ENCODE assay signal across 13 mouse cellular contexts in genomic region chr1:184832211-184832610, GRCm38 (mm10). TPM values are rescaled to one million over a fixed set of nuclear protein-coding genes. Genes with fewer than 3 reads are reported as not detected.
DNase-seq lines count a peak whose midpoint lies in the region; ATAC-seq and TF ChIP-seq lines count a peak whose summit lies in the region.
"Had no signal": no experiment of that assay in that cellular context is flagged by ENCODE, and none has a peak within 500 bp of the region (broad histone marks: within the 10 kb centered on the region; RNA-seq: fewer than 3 reads in every experiment).

No protein-coding gene starts in this region.

- WGBS in kidney, embryonic 14.5 days, result 83% methylated on average over 10 of the region's 10 CpGs
- WGBS in liver, embryonic 14.5 days (ENCODE audit: insufficient replicate concordance), result 78% methylated on average over 10 of the region's 10 CpGs

- no peak for ATAC-seq in kidney, embryonic 14.5 days (ENCODE audit: low FRiP score, low TSS enrichment)
- ATAC-seq in G1E (ENCODE audit: extremely low read depth, insufficient number of reproducible peaks, low FRiP score, poor library complexity, severe bottlenecking), result no peak; the same call in 1 of the 2 replicates
- no peak for ATAC-seq in liver, embryonic 14.5 days (ENCODE audit: insufficient read depth)
- ATAC-seq: forebrain, embryonic 13.5 days had no signal

- peaks cover 24% of the 10 kb centered on the region; the same call in 1 of the 2 replicates for H3K36me3 ChIP-seq in kidney, embryonic 14.5 days (ENCODE audit: control insufficient read depth, insufficient read depth, low read length)
- peaks cover 87% of the 10 kb centered on the region for H3K36me3 ChIP-seq in G1E (replicated peaks)
- peaks cover 35% of the 10 kb centered on the region for H3K36me3 ChIP-seq in liver, embryonic 14.5 days (replicated peaks; ENCODE audit: control insufficient read depth, insufficient read depth, low read depth)

- no peak overlapping the region for H3K27ac ChIP-seq in kidney, embryonic 14.5 days (ENCODE audit: low read depth, low read length)
- H3K27ac ChIP-seq in liver, embryonic 14.5 days, result no peak overlapping the region
- H3K27ac ChIP-seq: forebrain, embryonic 13.5 days; hindbrain, embryonic 14.5 days had no signal

- H3K4me1 ChIP-seq in kidney, embryonic 14.5 days (ENCODE audit: control insufficient read depth, insufficient read depth, low read length), result no peaks in the 10 kb centered on the region
- no peaks in the 10 kb centered on the region for H3K4me1 ChIP-seq in G1E (ENCODE audit: insufficient read depth, low read depth, low read length)
- peaks cover 0 to 5% of the 10 kb centered on the region in 2 experiments; a peak in 2 of 4 replicates for H3K4me1 ChIP-seq in liver, embryonic 14.5 days (replicated peaks; ENCODE audit: control insufficient read depth in 2 of 2, insufficient read depth in 2 of 2, low read length in 1 of 2)
- H3K4me1 ChIP-seq: forebrain, embryonic 13.5 days had no signal

- DNase-seq in kidney, postnatal 10 days, result peak; percentile 27
- peak; percentile 51 to 56 for DNase-seq in B cell, adult 2 months
- no peak for DNase-seq in G1E (ENCODE audit: low spot score)
- no peak for DNase-seq in liver, embryonic 14.5 days (ENCODE audit: low read depth in 3 of 3, low spot score in 3 of 3)
- DNase-seq in cerebellum, postnatal 10 days, result no peak
- DNase-seq in adrenal gland, postnatal 36 days, result no peak
- DNase-seq in yolk sac, embryonic 10.5 days (ENCODE audit: low spot score), result no peak
- DNase-seq: cerebellum, postnatal 36 days had no signal

- no peak for TF ChIP-seq EP300 in liver, embryonic 14.5 days (IDR thresholded peaks at IDR 0.05; ENCODE audit: low read depth)

- H3K9ac ChIP-seq in kidney, embryonic 14.5 days (ENCODE audit: low read depth, low read length), result no peak overlapping the region
- H3K9ac ChIP-seq in liver, embryonic 14.5 days (replicated peaks), result no peak overlapping the region
- H3K9ac ChIP-seq: forebrain, embryonic 13.5 days; hindbrain, embryonic 14.5 days had no signal

- no peaks in the 10 kb centered on the region for H3K27me3 ChIP-seq in kidney, embryonic 14.5 days (ENCODE audit: control insufficient read depth, insufficient read depth, low read length)
- H3K27me3 ChIP-seq in G1E (ENCODE audit: insufficient read depth, low read length), result no peaks in the 10 kb centered on the region
- H3K27me3 ChIP-seq in liver, embryonic 14.5 days (ENCODE audit: control insufficient read depth, insufficient read depth, low read length), result no peaks in the 10 kb centered on the region
- H3K27me3 ChIP-seq: forebrain, embryonic 13.5 days had no signal

- H3K4me2 ChIP-seq in kidney, embryonic 14.5 days (replicated peaks; ENCODE audit: low read depth, low read length), result no peak overlapping the region
- no peak overlapping the region for H3K4me2 ChIP-seq in liver, embryonic 14.5 days (ENCODE audit: low read depth)
- H3K4me2 ChIP-seq: forebrain, embryonic 13.5 days; hindbrain, embryonic 14.5 days had no signal

- H3K9me3 ChIP-seq in kidney, embryonic 14.5 days (ENCODE audit: control insufficient read depth, low read length), result no peaks in the 10 kb centered on the region
- no peaks in the 10 kb centered on the region for H3K9me3 ChIP-seq in G1E (replicated peaks)
- no peaks in the 10 kb centered on the region for H3K9me3 ChIP-seq in liver, embryonic 14.5 days (ENCODE audit: control insufficient read depth, low read length)
- H3K9me3 ChIP-seq: forebrain, embryonic 13.5 days had no signal

- peak; percentile 53 for TF ChIP-seq CTCF in G1E (IDR thresholded peaks at IDR 0.05; ENCODE audit: low read depth, low read length)
- TF ChIP-seq CTCF in liver, embryonic 14.5 days (IDR thresholded peaks at IDR 0.05; ENCODE audit: low read depth), result peak; percentile 76

- H3K4me3 ChIP-seq in kidney, embryonic 14.5 days (ENCODE audit: low read length), result no peak overlapping the region
- no peak overlapping the region for H3K4me3 ChIP-seq in G1E (ENCODE audit: low read depth, low read length)
- H3K4me3 ChIP-seq in liver, embryonic 14.5 days (ENCODE audit: insufficient read depth in 1 of 2, low read depth in 2 of 2, low read length in 2 of 2), result no peak overlapping the region
- H3K4me3 ChIP-seq: forebrain, embryonic 13.5 days had no signal

RNA-seq across cellular contexts. Expression of gene Marc2, which starts 14.0 kb away (rescaled TPM):
- 177 and 178 TPM in 2 replicates for polyA plus RNA-seq in kidney, embryonic 14.5 days (2014; fragmentation: Nextera tagmentation; extraction: Ambion mirVana)
- 41.9 and 53.5 TPM in 2 replicates for total RNA-seq in G1E (2014; fragmentation: Nextera tagmentation)
- total RNA-seq in G1E (2017), result 39.4 and 39.8 TPM in 2 replicates
- 62.0 and 75.9 TPM in 2 replicates for polyA plus RNA-seq in G1E (2012)
- 53.3 and 58.6 TPM in 2 replicates for polyA plus RNA-seq in liver, embryonic 14.5 days (2012; rRNA removed)
- 227 TPM in 2 replicates for polyA plus RNA-seq in liver, embryonic 14.5 days (2014; fragmentation: Nextera tagmentation; extraction: Ambion mirVana)
- 100 to 1,000 TPM; 380 to 404 TPM for total RNA-seq in adrenal gland, postnatal 36 days (2021)

RNA-seq across cellular contexts. Expression of gene Marc1, which starts 21.1 kb away (rescaled TPM):
- 0.28 and 0.41 TPM in 2 replicates for polyA plus RNA-seq in kidney, embryonic 14.5 days (2014; fragmentation: Nextera tagmentation; extraction: Ambion mirVana)
- total RNA-seq in G1E (2014; fragmentation: Nextera tagmentation), result not detected in 2 replicates
- total RNA-seq in G1E (2017), result not detected in 2 replicates
- not detected in 2 replicates for polyA plus RNA-seq in G1E (2012)
- polyA plus RNA-seq in liver, embryonic 14.5 days (2012; rRNA removed), result 10.2 and 10.3 TPM in 2 replicates
- 22.6 and 28.6 TPM in 2 replicates for polyA plus RNA-seq in liver, embryonic 14.5 days (2014; fragmentation: Nextera tagmentation; extraction: Ambion mirVana)
- 1 to 10 TPM; 3.7 to 7.4 TPM for total RNA-seq in adrenal gland, postnatal 36 days (2021)
- total RNA-seq: layer of hippocampus, postnatal 10 days; neutrophil, adult 5-6 weeks had no signal

RNA-seq across cellular contexts. Expression of gene C130074G19Rik, which starts 50.8 kb away (rescaled TPM):
- polyA plus RNA-seq in kidney, embryonic 14.5 days (2014; fragmentation: Nextera tagmentation; extraction: Ambion mirVana), result 2.2 and 2.3 TPM in 2 replicates
- total RNA-seq in G1E (2014; fragmentation: Nextera tagmentation) (not detected in 2 replicates), G1E (2017) (not detected in 2 replicates)
- not detected in 2 replicates for polyA plus RNA-seq in G1E (2012)
- 5.4 and 7.4 TPM in 2 replicates for polyA plus RNA-seq in liver, embryonic 14.5 days (2012; rRNA removed)
- polyA plus RNA-seq in liver, embryonic 14.5 days (2014; fragmentation: Nextera tagmentation; extraction: Ambion mirVana), result 1.1 and 1.3 TPM in 2 replicates
- 10 to 100 TPM; 26.6 to 32.5 TPM for total RNA-seq in adrenal gland, postnatal 36 days (2021)
- total RNA-seq: neutrophil, adult 5-6 weeks had no signal

Comparison
In these comparisons a context has a peak if more than half of its experiments do, and no peak if none do; other contexts are left out.
1. DNase-seq: peak in kidney, postnatal 10 days (single experiment) and B cell, adult 2 months (2 of 2); none in G1E (single experiment), liver, embryonic 14.5 days (0 of 3), cerebellum, postnatal 10 days (0 of 2), adrenal gland, postnatal 36 days (0 of 2) and yolk sac, embryonic 10.5 days (single experiment).